Mouse (Mus musculus) layer of hippocampus, postnatal 10 days (tissue): ENCODE measurements at regions not wholly inside any gene's neighbourhood (a gene's known extent, or its start where the extent isn't known, plus 50 kb on each side); places are given as distances from the start of the nearest gene placed in this dataset.

Experiments used
- DNase-seq, 2 experiments: peaks; one replicate each; pipeline ENCODE4 v3.0.0; 2021; ENCODE audit warnings: low spot score in 2 of 2

- DNase-seq = peak; percentile 22 to 31
Observed at GRCm38 (mm10) chr13:42244240-42245086, 56.8 kb upstream of the Edn1 start.

- DNase-seq = no peak
Observed at GRCm38 (mm10) chr13:42245753-42246409, 55.4 kb upstream of the Edn1 start.
